Mouse (Mus musculus) intestine, postnatal 0 days (tissue): ENCODE measurements around the gene Zan. TPM values are rescaled to one million over a fixed set of nuclear protein-coding genes. Genes with fewer than 3 reads are reported as not detected.

ENCODE experiments used
- ATAC-seq: fragments of 200-750 bp; cut with Nextera tagmentation; 2 replicates; pipeline ENCODE4 v1.8.0; 2017; ENCODE audit warnings: mild to moderate bottlenecking, moderate TSS enrichment, moderate library complexity
- H3K27ac ChIP-seq: fragments of 300-500 bp; sonication (generic); 2 replicates; pipeline ENCODE4 v1.5.1; 2014; ENCODE audit warnings: mild to moderate bottlenecking, low read depth, low read length, moderate library complexity
- H3K27me3 ChIP-seq: fragments of 300-500 bp; sonication (generic); replicated peaks from 2 replicates; pipeline ENCODE4 v1.6.1; 2014; ENCODE audit warnings: low read length, mixed read lengths; ENCODE audit not compliant: control insufficient read depth, insufficient read depth
- H3K36me3 ChIP-seq: fragments of 300-500 bp; sonication (generic); 2 replicates; pipeline ENCODE4 v1.6.1; 2014; ENCODE audit warnings: mild to moderate bottlenecking, moderate library complexity; ENCODE audit not compliant: control insufficient read depth, insufficient read depth
- H3K4me1 ChIP-seq: fragments of 300-500 bp; sonication (generic); replicated peaks from 2 replicates; pipeline ENCODE4 v1.6.1; 2014; ENCODE audit warnings: antibody characterized with exemption, low read length, mixed read lengths; ENCODE audit not compliant: control insufficient read depth, insufficient read depth
- H3K4me2 ChIP-seq: fragments of 300-500 bp; sonication (generic); replicated peaks from 2 replicates; pipeline ENCODE4 v1.6.1; 2014; ENCODE audit warnings: low read depth, mild to moderate bottlenecking, moderate library complexity
- H3K4me3 ChIP-seq: fragments of 300-500 bp; sonication (generic); 2 replicates; pipeline ENCODE4 v1.5.1; 2014; ENCODE audit warnings: low read depth, low read length
- H3K9ac ChIP-seq: fragments of 300-500 bp; sonication (generic); 2 replicates; pipeline ENCODE4 v1.6.1; 2014; ENCODE audit warnings: mild to moderate bottlenecking, low read depth, low read length
- H3K9me3 ChIP-seq: fragments of 300-500 bp; sonication (generic); 2 replicates; pipeline ENCODE4 v1.6.1; 2016; ENCODE audit warnings: mixed run types; ENCODE audit not compliant: control insufficient read depth
- CTCF ChIP-seq: sonication (generic); IDR thresholded peaks from 2 replicates; pipeline ENCODE4 v1.5.1; 2016; ENCODE audit warnings: low read depth, mild to moderate bottlenecking, control low read depth, antibody characterized with exemption, moderate library complexity
- whole genome bisulfite sequencing: fragments of 180-500 bp; shearing (Covaris S2); extraction: QIAGEN DNeasy Blood & Tissue Kit; methylation state at CpG from one replicate; pipeline ENCODE4 v1.1.7; 2014; 5-methylcytosine and 5-hydroxymethylcytosine counted together
- polyA plus RNA-seq: library from polyadenylated mRNA; unstranded; fragments of >200 nt; fragmentation: Nextera tagmentation; extraction: Ambion mirVana; gene quantifications from 2 replicates; pipeline ENCODE4 v1.2.1, GENCODE M21; 2015

Zan gene
- polyA plus RNA-seq, 1 experiment from 2014 or later, result 0.35 TPM

DNA sequence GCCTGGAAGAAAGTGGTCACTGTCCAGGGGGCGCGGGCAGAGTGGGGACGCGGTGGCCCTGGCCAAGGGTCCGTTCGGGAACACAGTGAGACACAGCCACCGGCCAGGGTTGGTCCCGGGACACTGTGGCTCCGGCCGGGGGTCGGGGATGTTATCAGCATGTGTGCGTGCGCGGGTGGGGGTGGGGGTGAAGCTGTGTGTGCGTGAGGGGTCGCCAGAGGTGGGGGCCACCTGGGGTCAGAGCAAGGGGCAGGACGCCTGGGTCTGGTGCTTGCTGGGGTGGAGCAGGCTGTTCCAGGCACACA, 8.9 kb upstream of the Zan start:
- no peak for ATAC-seq
- Histone ChIP-seq H3K4me2 (peak overlapping the region; percentile 54), H3K36me3 (no peaks in the 10 kb centered on the region), H3K4me1 (no peaks in the 10 kb centered on the region), H3K4me3 (0 out of 2 replicates have a peak overlapping the region, but pooled peaks have one; percentile 18), H3K27me3 (peaks cover 4% of the 10 kb centered on the region; the same call in 1 of the 2 replicates), H3K27ac (no peak overlapping the region), H3K9ac (no peak overlapping the region), H3K9me3 (no peaks in the 10 kb centered on the region)
- no peak for TF ChIP-seq CTCF
- WGBS, result 4% methylated on average over 17 of the region's 17 CpGs

DNA sequence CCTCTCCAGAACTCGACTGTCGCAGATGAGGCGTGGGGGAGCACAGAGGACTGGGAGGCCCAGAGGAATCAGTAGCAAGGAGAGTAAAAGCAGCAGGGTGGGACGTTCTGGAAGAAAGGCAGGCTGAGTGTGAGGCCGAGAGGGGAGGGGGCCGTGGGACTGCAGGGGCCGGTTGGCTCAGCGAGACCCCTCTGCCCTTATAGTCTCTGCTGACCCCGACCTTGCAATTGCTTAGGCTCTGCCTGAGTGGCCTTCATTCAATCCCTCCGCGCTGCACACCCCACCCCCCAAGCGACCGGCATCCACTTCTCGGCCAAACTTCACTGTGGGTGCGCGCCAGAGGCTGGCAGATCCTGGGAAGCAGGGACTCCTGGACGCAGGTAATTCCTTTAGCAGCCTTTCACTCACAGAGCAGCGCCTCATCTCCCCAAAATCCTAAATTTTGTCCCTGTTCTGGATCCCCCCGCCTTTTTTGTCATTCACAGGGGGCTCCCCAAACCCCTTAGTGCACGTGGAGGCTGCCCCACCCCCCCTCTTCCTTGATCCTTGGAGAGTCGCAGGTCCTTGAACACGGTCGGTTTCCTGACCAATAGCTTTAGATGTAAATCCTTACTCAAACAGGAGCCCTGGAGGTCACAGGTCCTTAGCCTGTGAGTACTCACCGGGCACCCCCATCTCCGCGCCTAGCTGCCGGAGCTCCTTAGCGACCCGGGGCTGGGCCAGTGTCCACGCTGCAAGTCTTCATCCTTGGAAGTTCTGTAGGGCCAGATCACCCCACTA, 8.4 kb upstream of the Zan start:
- Histone ChIP-seq H3K27ac (no peak overlapping the region), H3K9me3 (no peaks in the 10 kb centered on the region), H3K4me2 (peak overlapping the region; percentile 54), H3K4me1 (no peaks in the 10 kb centered on the region), H3K4me3 (0 out of 2 replicates have a peak overlapping the region, but pooled peaks have one; percentile 18), H3K27me3 (peaks cover 4% of the 10 kb centered on the region; the same call in 1 of the 2 replicates), H3K9ac (no peak overlapping the region), H3K36me3 (no peaks in the 10 kb centered on the region)
- 14% methylated on average over 30 of the region's 30 CpGs for WGBS
- no peak for TF ChIP-seq CTCF
- no peak for ATAC-seq

DNA sequence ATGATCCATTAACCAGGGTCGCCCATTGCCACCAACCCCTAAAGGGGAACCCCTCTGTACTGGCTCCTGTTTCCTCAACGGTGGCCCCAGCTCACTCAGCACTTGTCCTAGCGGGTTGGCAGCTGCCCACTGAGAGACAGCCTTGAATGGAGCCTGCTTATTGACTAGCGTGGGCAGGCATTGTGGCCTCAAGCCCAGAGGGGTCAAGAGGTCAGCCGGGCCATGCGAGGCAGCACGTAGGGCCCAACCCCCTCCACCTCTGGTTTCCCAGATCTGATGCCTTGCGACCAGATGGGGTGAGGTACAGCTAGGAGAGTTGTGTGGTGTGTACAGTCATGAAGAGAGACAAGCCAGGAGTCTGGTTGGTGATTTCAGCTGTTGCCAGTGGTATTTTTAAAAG, 5.0 kb upstream of the Zan start:
- no peaks in the 10 kb centered on the region for H3K4me1 ChIP-seq
- no peak overlapping the region for H3K4me2 ChIP-seq
- no peaks in the 10 kb centered on the region for H3K36me3 ChIP-seq
- no peak overlapping the region for H3K27ac ChIP-seq
- no peak overlapping the region for H3K9ac ChIP-seq
- no peaks in the 10 kb centered on the region for H3K9me3 ChIP-seq
- ATAC-seq, result no peak
- WGBS, result 49% methylated on average over 8 of the region's 8 CpGs
- no peak for TF ChIP-seq CTCF
- peaks cover 4% of the 10 kb centered on the region; the same call in 1 of the 2 replicates for H3K27me3 ChIP-seq
- no peak overlapping the region for H3K4me3 ChIP-seq

DNA sequence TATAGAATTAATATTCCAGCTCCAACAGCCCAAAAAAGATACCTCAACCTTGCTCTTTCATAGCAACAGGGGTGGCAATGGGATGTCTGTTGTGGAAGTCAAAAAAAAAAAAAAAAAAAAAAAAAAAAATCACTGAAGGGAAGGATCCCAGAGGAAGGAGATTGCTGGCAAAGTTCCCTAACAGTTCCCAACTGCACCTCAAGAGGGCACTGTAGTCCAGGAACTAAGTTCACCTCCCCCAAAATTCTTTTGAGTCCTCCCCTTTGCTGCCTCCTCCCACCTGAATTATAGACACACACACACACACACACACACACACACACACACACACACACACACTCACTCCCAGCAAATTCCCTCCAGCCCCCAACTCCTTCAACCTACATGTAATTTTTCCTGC, 4.3 kb upstream of the Zan start:
- peak; percentile 81 for TF ChIP-seq CTCF
- no peak overlapping the region for H3K27ac ChIP-seq
- no peak overlapping the region for H3K4me2 ChIP-seq
- H3K27me3 ChIP-seq, result peaks cover 4% of the 10 kb centered on the region; the same call in 1 of the 2 replicates
- no peaks in the 10 kb centered on the region for H3K4me1 ChIP-seq
- H3K4me3 ChIP-seq, result no peak overlapping the region
- no peak for ATAC-seq
- no peaks in the 10 kb centered on the region for H3K36me3 ChIP-seq
- H3K9me3 ChIP-seq, result no peaks in the 10 kb centered on the region
- H3K9ac ChIP-seq, result no peak overlapping the region

DNA sequence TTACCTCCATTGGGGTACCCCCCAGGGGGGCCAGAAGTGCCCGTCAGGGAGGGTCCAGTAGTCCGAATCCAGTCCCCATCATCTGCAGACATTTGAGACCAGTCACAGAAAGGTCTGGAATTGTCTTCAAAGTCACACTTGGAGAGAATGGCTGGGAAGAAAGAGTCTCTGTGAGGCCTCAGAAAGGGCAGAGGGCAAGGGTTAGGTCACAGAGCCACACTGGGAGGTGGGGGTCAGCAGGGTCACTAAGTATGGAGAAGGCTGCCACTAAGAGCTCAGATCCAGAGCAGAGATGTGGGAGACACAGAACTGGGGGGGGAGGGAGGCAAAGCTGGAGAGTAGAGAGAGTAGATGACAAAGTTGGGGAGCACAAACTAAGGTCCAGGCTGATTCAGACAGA, 2.5 kb downstream of the Zan start:
- Histone ChIP-seq H3K9me3 (no peaks in the 10 kb centered on the region), H3K4me1 (peaks cover 6% of the 10 kb centered on the region; the same call in 1 of the 2 replicates), H3K4me2 (no peak overlapping the region), H3K9ac (no peak overlapping the region), H3K4me3 (no peak overlapping the region), H3K36me3 (no peaks in the 10 kb centered on the region), H3K27ac (no peak overlapping the region), H3K27me3 (no peaks in the 10 kb centered on the region)
- no peak for TF ChIP-seq CTCF
- WGBS, result 65% methylated on average over 2 of the region's 2 CpGs
- ATAC-seq, result no peak

DNA sequence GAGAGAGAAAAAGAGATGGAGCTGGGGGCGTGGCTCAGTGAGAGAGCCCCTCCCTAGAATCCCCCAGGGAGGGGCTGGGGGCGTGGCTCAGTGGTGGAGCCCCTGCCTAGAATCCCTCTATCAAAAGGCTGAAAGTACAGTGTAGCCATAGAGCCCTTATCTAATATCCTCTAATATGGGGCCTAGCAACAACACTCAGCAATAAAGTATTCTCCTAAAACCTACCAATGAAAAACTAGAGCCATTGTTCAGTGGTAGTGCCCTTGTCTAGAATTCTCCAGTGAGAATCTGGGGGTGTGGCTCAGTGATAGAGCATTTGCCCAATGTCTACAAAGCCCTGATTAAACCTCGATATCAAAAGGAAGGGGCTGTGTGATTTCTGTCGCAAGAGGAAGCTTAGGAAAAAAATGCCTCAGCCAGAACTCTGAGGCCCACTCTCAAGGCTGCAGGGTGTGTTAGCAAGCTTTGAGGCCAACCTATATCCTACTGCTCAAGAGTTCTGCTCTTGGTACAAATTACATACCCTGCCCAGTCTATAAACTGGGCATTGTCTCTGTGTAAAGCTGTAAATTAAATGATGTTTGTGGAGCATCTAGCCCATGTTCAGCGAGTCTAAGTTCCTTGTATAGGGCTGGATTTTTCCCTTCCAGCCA, 4.5 kb downstream of the Zan start:
- TF ChIP-seq CTCF, result no peak
- peak; percentile 90 for ATAC-seq
- Histone ChIP-seq H3K4me1 (peaks cover 6% of the 10 kb centered on the region; the same call in 1 of the 2 replicates), H3K4me3 (no peak overlapping the region), H3K9me3 (no peaks in the 10 kb centered on the region), H3K36me3 (no peaks in the 10 kb centered on the region), H3K9ac (no peak overlapping the region), H3K4me2 (no peak overlapping the region), H3K27ac (peak overlapping the region; percentile 54), H3K27me3 (no peaks in the 10 kb centered on the region)
- 27% methylated on average over 5 of the region's 5 CpGs for WGBS
